Mouse (Mus musculus) retina, adult 2 months (tissue): Measurements from ENCODE around the gene Spg20.

Experiments used
- DNase-seq: peaks from one replicate; pipeline ENCODE4 v3.0.0-alpha.2; 2012; ENCODE audit warnings: low read depth, low spot score

Gene Spg20

GRCm38 (mm10) chr3:55147156-55147555 is 35.2 kb downstream of the Spg20 start:
- DNase-seq, result no peak

GRCm38 (mm10) chr3:55148091-55148490 is 36.2 kb downstream of the Spg20 start:
- DNase-seq, result no peak

- peak; percentile 25 for DNase-seq
Observed at GRCm38 (mm10) chr3:55151656-55152433, 39.9 kb downstream of the Spg20 start.

- DNase-seq, result peak; percentile 39
Observed at GRCm38 (mm10) chr3:55152673-55153334, 40.9 kb downstream of the Spg20 start.

GRCm38 (mm10) chr3:55154163-55154562 is 42.3 kb downstream of the Spg20 start:
- DNase-seq, result no peak

GRCm38 (mm10) chr3:55157413-55157812 is 45.5 kb downstream of the Spg20 start:
- DNase-seq, result no peak

GRCm38 (mm10) chr3:55161144-55161543 is 49.2 kb downstream of the Spg20 start:
- DNase-seq, result no peak

GRCm38 (mm10) chr3:55163510-55163909 is 51.6 kb downstream of the Spg20 start:
- DNase-seq, result no peak

GRCm38 (mm10) chr3:55172478-55172877 is 60.6 kb downstream of the Spg20 start:
- DNase-seq, result no peak

GRCm38 (mm10) chr3:55177271-55177670 is 65.4 kb downstream of the Spg20 start:
- DNase-seq, result no peak

GRCm38 (mm10) chr3:55181766-55182165 is 69.9 kb downstream of the Spg20 start, which contains the start of gene Sohlh2:
Sohlh2 (plus strand) TSS chr3:55182028.
- DNase-seq, result no peak
